Mouse (Mus musculus): ENCODE results near the gene Apeh.

DNA sequence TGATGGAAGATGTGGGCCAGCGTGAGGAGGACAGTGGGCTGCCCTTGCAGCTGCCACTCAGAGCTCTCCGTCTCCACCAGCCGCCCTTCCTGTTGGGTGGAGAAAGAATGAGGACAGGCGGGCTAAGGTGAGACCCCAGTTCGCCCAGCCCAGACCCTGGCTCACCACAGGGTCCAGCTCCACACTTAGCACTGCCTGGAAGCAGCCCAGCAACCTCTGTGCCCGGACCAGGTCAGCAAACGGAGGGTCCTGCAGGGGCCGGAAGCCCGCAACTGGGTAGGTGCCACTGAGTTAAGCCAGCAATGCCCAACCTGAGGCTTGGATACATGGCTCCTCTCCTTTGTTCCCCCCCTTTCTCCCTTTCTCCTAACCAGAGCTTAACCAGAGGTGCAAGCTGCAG lies 25.4 kb downstream of the Apeh start:
- TF ChIP-seq POLR2A (IDR thresholded peaks at IDR 0.05; ENCODE audit: insufficient read length, low read depth), result no peak
- no peak for TF ChIP-seq MYOG (IDR thresholded peaks at IDR 0.05; ENCODE audit: control insufficient read depth in 1 of 3, insufficient read depth in 1 of 3, insufficient read length in 2 of 3, low read depth in 2 of 3)

Measured in myocyte (in vitro differentiated cells).